Mouse (Mus musculus): Measurements from ENCODE around the gene Tbc1d16.

GRCm38 (mm10) chr11:119098202-119098601 lies 130.1 kb downstream of the Tbc1d16 start:
- TF ChIP-seq CTCF (IDR thresholded peaks at IDR 0.05; ENCODE audit: borderline replicate concordance, extremely low read depth, insufficient read depth, insufficient read length) (no peak), POLR2A (IDR thresholded peaks at IDR 0.05; ENCODE audit: borderline replicate concordance, extremely low read depth, insufficient read depth, insufficient read length, poor library complexity, severe bottlenecking) (no peak)
